Mouse (Mus musculus): ENCODE measurements around the gene Smap2. TPM values are rescaled to one million over a fixed set of nuclear protein-coding genes. Genes with fewer than 3 reads are reported as not detected.
A peak's percentile ranks its signal among the peaks of the same experiment; 100 is the strongest.

The Smap2 gene
- polyA plus RNA-seq, 1 experiment from 2014 or later = 38.8 TPM

- Histone ChIP-seq H3K9me3 (ENCODE audit: control insufficient read depth, low read length) (no peaks in the 10 kb centered on the region), H3K4me3 (ENCODE audit: low read depth, low read length) (no peak overlapping the region), H3K36me3 (ENCODE audit: control insufficient read depth, insufficient read depth, low read length) (no peaks in the 10 kb centered on the region), H3K27me3 (replicated peaks; ENCODE audit: control insufficient read depth, insufficient read depth, low read length) (peaks cover 30% of the 10 kb centered on the region), H3K27ac (ENCODE audit: low read depth, low read length) (no peak overlapping the region), H3K4me2 (no peak overlapping the region), H3K9ac (ENCODE audit: low read depth, low read length) (no peak overlapping the region), H3K4me1 (replicated peaks; ENCODE audit: control insufficient read depth, insufficient read depth, low read length) (0 out of 2 replicates have a peak, but pooled peaks cover 3% of the 10 kb centered on the region)
- DNase-seq (ENCODE audit: low spot score) (no peak), ATAC-seq (replicated peaks; ENCODE audit: low FRiP score) (no peak)
- whole genome bisulfite sequencing = 76% methylated on average over 5 of the region's 5 CpGs
Observed at GRCm38 (mm10) chr4:121042472-121042871, 25.4 kb upstream of the Smap2 start.

GRCm38 (mm10) chr4:121040897-121041671 is 24.0 kb upstream of the Smap2 start:
- peak; percentile 70 for DNase-seq (ENCODE audit: low spot score)
- 18% methylated on average over 18 of the region's 18 CpGs for WGBS
- no peak overlapping the region for H3K4me3 ChIP-seq (ENCODE audit: low read depth, low read length)
- H3K36me3 ChIP-seq (ENCODE audit: control insufficient read depth, insufficient read depth, low read length) = no peaks in the 10 kb centered on the region
- 0 out of 2 replicates have a peak overlapping the region, but pooled peaks have one; percentile 42 for H3K27ac ChIP-seq (ENCODE audit: low read depth, low read length)
- H3K9me3 ChIP-seq (ENCODE audit: control insufficient read depth, low read length) = no peaks in the 10 kb centered on the region
- peak; percentile 42 for ATAC-seq (replicated peaks; ENCODE audit: low FRiP score)
- H3K9ac ChIP-seq (ENCODE audit: low read depth, low read length) = no peak overlapping the region
- H3K4me1 ChIP-seq (replicated peaks; ENCODE audit: control insufficient read depth, insufficient read depth, low read length) = 0 out of 2 replicates have a peak, but pooled peaks cover 3% of the 10 kb centered on the region
- H3K27me3 ChIP-seq (replicated peaks; ENCODE audit: control insufficient read depth, insufficient read depth, low read length) = peaks cover 30% of the 10 kb centered on the region
- H3K4me2 ChIP-seq = no peak overlapping the region

GRCm38 (mm10) chr4:121040323-121040722 is 23.3 kb upstream of the Smap2 start:
- 0 out of 2 replicates have a peak, but pooled peaks cover 3% of the 10 kb centered on the region for H3K4me1 ChIP-seq (replicated peaks; ENCODE audit: control insufficient read depth, insufficient read depth, low read length)
- 56% methylated on average over 14 of the region's 14 CpGs for WGBS
- peak overlapping the region; percentile 49 for H3K4me2 ChIP-seq
- DNase-seq (ENCODE audit: low spot score) (no peak), ATAC-seq (replicated peaks; ENCODE audit: low FRiP score) (no peak)
- H3K9me3 ChIP-seq (ENCODE audit: control insufficient read depth, low read length) = no peaks in the 10 kb centered on the region
- peak overlapping the region; percentile 21 for H3K4me3 ChIP-seq (ENCODE audit: low read depth, low read length)
- no peak overlapping the region for H3K27ac ChIP-seq (ENCODE audit: low read depth, low read length)
- H3K36me3 ChIP-seq (ENCODE audit: control insufficient read depth, insufficient read depth, low read length) = no peaks in the 10 kb centered on the region
- H3K9ac ChIP-seq (ENCODE audit: low read depth, low read length) = no peak overlapping the region
- H3K27me3 ChIP-seq (replicated peaks; ENCODE audit: control insufficient read depth, insufficient read depth, low read length) = peaks cover 30% of the 10 kb centered on the region

GRCm38 (mm10) chr4:121039331-121040115 is 22.5 kb upstream of the Smap2 start, which contains the start of gene Col9a2:
Col9a2 (plus strand) TSS chr4:121039385.
- ATAC-seq (replicated peaks; ENCODE audit: low FRiP score) = no peak; the same call in 1 of the 2 replicates
- no peak within 1 kb of the TSS for H3K27ac ChIP-seq (ENCODE audit: low read depth, low read length)
- H3K9me3 ChIP-seq (ENCODE audit: control insufficient read depth, low read length) = no peaks in the 10 kb centered on the region
- H3K4me2 ChIP-seq = peak within 1 kb of the TSS; percentile 49
- 5% methylated on average over 46 of the region's 46 CpGs for WGBS
- no peaks in the 10 kb centered on the region for H3K36me3 ChIP-seq (ENCODE audit: control insufficient read depth, insufficient read depth, low read length)
- 0 out of 2 replicates have a peak, but pooled peaks cover 3% of the 10 kb centered on the region for H3K4me1 ChIP-seq (replicated peaks; ENCODE audit: control insufficient read depth, insufficient read depth, low read length)
- DNase-seq (ENCODE audit: low spot score) = peak; percentile 51
- no peak within 1 kb of the TSS for H3K9ac ChIP-seq (ENCODE audit: low read depth, low read length)
- peak within 1 kb of the TSS; percentile 21 for H3K4me3 ChIP-seq (ENCODE audit: low read depth, low read length)
- H3K27me3 ChIP-seq (replicated peaks; ENCODE audit: control insufficient read depth, insufficient read depth, low read length) = peaks cover 30% of the 10 kb centered on the region

GRCm38 (mm10) chr4:121033006-121033405 is 16.0 kb upstream of the Smap2 start:
- no peak overlapping the region for H3K4me2 ChIP-seq
- no peaks in the 10 kb centered on the region for H3K36me3 ChIP-seq (ENCODE audit: control insufficient read depth, insufficient read depth, low read length)
- WGBS = 79% methylated on average over 2 of the region's 2 CpGs
- ATAC-seq (replicated peaks; ENCODE audit: low FRiP score) (no peak), DNase-seq (ENCODE audit: low spot score) (no peak)
- no peak overlapping the region for H3K27ac ChIP-seq (ENCODE audit: low read depth, low read length)
- H3K4me1 ChIP-seq (replicated peaks; ENCODE audit: control insufficient read depth, insufficient read depth, low read length) = no peaks in the 10 kb centered on the region; the same call in 1 of the 2 replicates
- H3K27me3 ChIP-seq (replicated peaks; ENCODE audit: control insufficient read depth, insufficient read depth, low read length) = no peaks in the 10 kb centered on the region; the same call in 1 of the 2 replicates
- no peak overlapping the region for H3K4me3 ChIP-seq (ENCODE audit: low read depth, low read length)
- H3K9ac ChIP-seq (ENCODE audit: low read depth, low read length) = no peak overlapping the region
- no peaks in the 10 kb centered on the region for H3K9me3 ChIP-seq (ENCODE audit: control insufficient read depth, low read length)

GRCm38 (mm10) chr4:121031440-121031839 is 14.4 kb upstream of the Smap2 start:
- no peaks in the 10 kb centered on the region; the same call in 1 of the 2 replicates for H3K4me1 ChIP-seq (replicated peaks; ENCODE audit: control insufficient read depth, insufficient read depth, low read length)
- no peaks in the 10 kb centered on the region for H3K9me3 ChIP-seq (ENCODE audit: control insufficient read depth, low read length)
- DNase-seq (ENCODE audit: low spot score) = no peak
- H3K27ac ChIP-seq (ENCODE audit: low read depth, low read length) = no peak overlapping the region
- no peak overlapping the region for H3K9ac ChIP-seq (ENCODE audit: low read depth, low read length)
- no peaks in the 10 kb centered on the region for H3K27me3 ChIP-seq (replicated peaks; ENCODE audit: control insufficient read depth, insufficient read depth, low read length)
- WGBS = 50% methylated on average over 4 of the region's 4 CpGs
- no peaks in the 10 kb centered on the region for H3K36me3 ChIP-seq (ENCODE audit: control insufficient read depth, insufficient read depth, low read length)
- no peak overlapping the region for H3K4me2 ChIP-seq
- H3K4me3 ChIP-seq (ENCODE audit: low read depth, low read length) = no peak overlapping the region
- ATAC-seq (replicated peaks; ENCODE audit: low FRiP score) = no peak

- DNase-seq (ENCODE audit: low spot score) (no peak), ATAC-seq (replicated peaks; ENCODE audit: low FRiP score) (no peak)
- Histone ChIP-seq H3K9me3 (ENCODE audit: control insufficient read depth, low read length) (no peaks in the 10 kb centered on the region), H3K4me1 (replicated peaks; ENCODE audit: control insufficient read depth, insufficient read depth, low read length) (peaks cover 7% of the 10 kb centered on the region), H3K27ac (ENCODE audit: low read depth, low read length) (no peak overlapping the region), H3K4me3 (ENCODE audit: low read depth, low read length) (no peak overlapping the region), H3K9ac (ENCODE audit: low read depth, low read length) (no peak overlapping the region), H3K27me3 (replicated peaks; ENCODE audit: control insufficient read depth, insufficient read depth, low read length) (no peaks in the 10 kb centered on the region), H3K36me3 (ENCODE audit: control insufficient read depth, insufficient read depth, low read length) (no peaks in the 10 kb centered on the region), H3K4me2 (no peak overlapping the region)
- 75% methylated on average over 3 of the region's 3 CpGs for WGBS
Observed at GRCm38 (mm10) chr4:121029632-121030031, 12.6 kb upstream of the Smap2 start.

GRCm38 (mm10) chr4:121028659-121029392 is 11.8 kb upstream of the Smap2 start:
- no peak; the same call in 1 of the 2 replicates for ATAC-seq (replicated peaks; ENCODE audit: low FRiP score)
- no peak overlapping the region for H3K27ac ChIP-seq (ENCODE audit: low read depth, low read length)
- no peak for DNase-seq (ENCODE audit: low spot score)
- peaks cover 11% of the 10 kb centered on the region for H3K4me1 ChIP-seq (replicated peaks; ENCODE audit: control insufficient read depth, insufficient read depth, low read length)
- H3K27me3 ChIP-seq (replicated peaks; ENCODE audit: control insufficient read depth, insufficient read depth, low read length) = no peaks in the 10 kb centered on the region
- no peak overlapping the region for H3K4me2 ChIP-seq
- H3K4me3 ChIP-seq (ENCODE audit: low read depth, low read length) = no peak overlapping the region
- H3K36me3 ChIP-seq (ENCODE audit: control insufficient read depth, insufficient read depth, low read length) = no peaks in the 10 kb centered on the region
- H3K9ac ChIP-seq (ENCODE audit: low read depth, low read length) = no peak overlapping the region
- no peaks in the 10 kb centered on the region for H3K9me3 ChIP-seq (ENCODE audit: control insufficient read depth, low read length)
- 34% methylated on average over 14 of the region's 14 CpGs for WGBS

Measured in liver, embryonic 11.5 days (tissue).